Comparison of ENCODE assay signal across 20 mouse cellular contexts in genomic region chr14:60856199-60856912, GRCm38 (mm10).
DNase-seq lines count a peak whose midpoint lies in the region; ATAC-seq and TF ChIP-seq lines count a peak whose summit lies in the region.
"Had no signal": no experiment of that assay in that cellular context is flagged by ENCODE, and none has a peak within 500 bp of the region (broad histone marks: within the 10 kb centered on the region; RNA-seq: fewer than 3 reads in every experiment).

No protein-coding gene starts in this region.

- H3K9me3 ChIP-seq in heart, embryonic 16.5 days (replicated peaks; ENCODE audit: control insufficient read depth, low read length), result no peaks in the 10 kb centered on the region
- H3K9me3 ChIP-seq in lung, embryonic 14.5 days (ENCODE audit: low read depth, low read length), result no peaks in the 10 kb centered on the region
- no peaks in the 10 kb centered on the region for H3K9me3 ChIP-seq in stomach, embryonic 15.5 days
- H3K9me3 ChIP-seq: embryonic facial prominence, embryonic 13.5 days; G1E; liver, embryonic 12.5 days; midbrain, embryonic 15.5 days had no signal

- peak overlapping the region; percentile 41; the same call in 1 of the 2 replicates for H3K27ac ChIP-seq in heart, embryonic 16.5 days (ENCODE audit: low read length)
- no peak overlapping the region for H3K27ac ChIP-seq in heart, adult 2 months
- peak overlapping the region; percentile 86 for H3K27ac ChIP-seq in lung, embryonic 14.5 days (ENCODE audit: low read depth)
- H3K27ac ChIP-seq in stomach, embryonic 15.5 days, result peak overlapping the region; percentile 49
- H3K27ac ChIP-seq: gastrocnemius, adult 2 months; liver, embryonic 12.5 days; midbrain, embryonic 15.5 days had no signal

- no peak overlapping the region for H3K9ac ChIP-seq in heart, embryonic 16.5 days (ENCODE audit: low read length)
- no peak overlapping the region for H3K9ac ChIP-seq in heart, adult 2 months (ENCODE audit: low read depth, low read length)
- 0 out of 2 replicates have a peak overlapping the region, but pooled peaks have one; percentile 24 for H3K9ac ChIP-seq in lung, embryonic 14.5 days
- no peak overlapping the region for H3K9ac ChIP-seq in stomach, embryonic 15.5 days
- H3K9ac ChIP-seq: embryonic facial prominence, embryonic 13.5 days; forebrain, postnatal 0 days; liver, embryonic 12.5 days; midbrain, embryonic 15.5 days had no signal

- H3K4me2 ChIP-seq in heart, embryonic 16.5 days (ENCODE audit: low read depth, low read length), result no peak overlapping the region
- H3K4me2 ChIP-seq in lung, embryonic 14.5 days, result no peak overlapping the region
- no peak overlapping the region for H3K4me2 ChIP-seq in stomach, embryonic 15.5 days
- H3K4me2 ChIP-seq: embryonic facial prominence, embryonic 13.5 days; liver, embryonic 12.5 days; midbrain, embryonic 15.5 days had no signal

- TF ChIP-seq CTCF in heart, adult 2 months (IDR thresholded peaks at IDR 0.05), result no peak
- TF ChIP-seq CTCF in lung, embryonic 14.5 days (IDR thresholded peaks at IDR 0.05; ENCODE audit: low read depth), result no peak
- no peak for TF ChIP-seq CTCF in lung, adult 2 months (IDR thresholded peaks at IDR 0.05; ENCODE audit: insufficient read depth, low read length)

- TF ChIP-seq EP300 in heart, adult 2 months (IDR thresholded peaks at IDR 0.05; ENCODE audit: insufficient read depth, low read depth, low read length), result no peak

- ATAC-seq in heart, embryonic 16.5 days (replicated peaks; ENCODE audit: extremely low read depth, insufficient read depth, low FRiP score), result peak; percentile 39; the same call in 1 of the 2 replicates
- ATAC-seq in lung, embryonic 14.5 days (ENCODE audit: insufficient read depth), result peak; percentile 89
- peak; percentile 28; the same call in 1 of the 2 replicates for ATAC-seq in stomach, embryonic 15.5 days (ENCODE audit: insufficient read depth, low FRiP score, low read depth)
- ATAC-seq: CD4-positive, CD25-positive, alpha-beta regulatory T cell, adult 4 months; forebrain, postnatal 0 days; liver, embryonic 12.5 days; midbrain, embryonic 15.5 days had no signal

- H3K79me2 ChIP-seq in heart, adult 2 months (replicated peaks; ENCODE audit: control insufficient read depth, insufficient read depth, low read length), result no peaks in the 10 kb centered on the region

- peak; percentile 31 for DNase-seq in embryo, embryonic 10.5 days (ENCODE audit: low spot score)
- DNase-seq in embryo, embryonic 11 days, result no peak
- DNase-seq in heart, adult 2 months, result no peak
- peak; percentile 93 for DNase-seq in lung, embryonic 14.5 days
- DNase-seq in lung, adult 2 months, result no peak
- no peak for DNase-seq in gastrocnemius, postnatal 14 days
- DNase-seq: adrenal gland, postnatal 36 days; cerebellum, adult 8-10 months; forebrain, postnatal 0 days; gastrocnemius, adult 2 months; kidney, postnatal 4 days; right cerebral cortex, postnatal 4 days; thymus, adult 18-20 months had no signal

- WGBS in heart, embryonic 16.5 days, result 22% methylated on average over 7 of the region's 7 CpGs
- 45% methylated on average over 7 of the region's 7 CpGs for WGBS in heart, adult 2 months
- WGBS in lung, embryonic 14.5 days, result 11% methylated on average over 7 of the region's 7 CpGs
- WGBS in lung, adult 2 months, result 38% methylated on average over 7 of the region's 7 CpGs
- 24% methylated on average over 7 of the region's 7 CpGs for WGBS in stomach, embryonic 15.5 days

- H3K36me3 ChIP-seq in heart, embryonic 16.5 days (ENCODE audit: control insufficient read depth, insufficient read depth), result peaks cover 6% of the 10 kb centered on the region; the same call in 1 of the 2 replicates
- H3K36me3 ChIP-seq in heart, adult 2 months (ENCODE audit: control insufficient read depth, insufficient read depth, low read length), result no peaks in the 10 kb centered on the region
- H3K36me3 ChIP-seq in lung, embryonic 14.5 days (ENCODE audit: insufficient read depth), result peaks cover 5% of the 10 kb centered on the region
- H3K36me3 ChIP-seq in stomach, embryonic 15.5 days, result no peaks in the 10 kb centered on the region

- TF ChIP-seq POLR2A in heart, adult 2 months (IDR thresholded peaks at IDR 0.05; ENCODE audit: insufficient read depth, low read depth, low read length), result no peak
- TF ChIP-seq POLR2A in lung, adult 2 months (IDR thresholded peaks at IDR 0.05; ENCODE audit: borderline replicate concordance, extremely low read depth, low read depth, low read length), result no peak

- intact Hi-C loops in heart, adult 2 months (cut with DNase I), result no loop called here
- intact Hi-C loops in gastrocnemius, postnatal 14 days (cut with DNase I; ENCODE audit: low total_unique reads), result no loop called here

- H3K4me3 ChIP-seq in heart, embryonic 16.5 days (ENCODE audit: low read length), result no peak overlapping the region
- H3K4me3 ChIP-seq in heart, adult 2 months, result no peak overlapping the region
- H3K4me3 ChIP-seq in lung, embryonic 14.5 days (ENCODE audit: low read depth, low read length), result no peak overlapping the region
- no peak overlapping the region for H3K4me3 ChIP-seq in lung, adult 2 months (replicated peaks; ENCODE audit: extremely low read depth, low read depth, low read length)
- no peak overlapping the region for H3K4me3 ChIP-seq in stomach, embryonic 15.5 days (replicated peaks)
- H3K4me3 ChIP-seq: embryonic facial prominence, embryonic 13.5 days; gastrocnemius, adult 2 months; liver, embryonic 12.5 days; midbrain, embryonic 15.5 days had no signal

- peaks cover 24% of the 10 kb centered on the region for H3K4me1 ChIP-seq in heart, embryonic 16.5 days (ENCODE audit: control insufficient read depth, insufficient read depth, low read length)
- no peaks in the 10 kb centered on the region for H3K4me1 ChIP-seq in heart, adult 2 months (ENCODE audit: control insufficient read depth, insufficient read depth, low read length)
- H3K4me1 ChIP-seq in lung, embryonic 14.5 days (ENCODE audit: insufficient read depth), result peaks cover 11% of the 10 kb centered on the region; the same call in 1 of the 2 replicates
- H3K4me1 ChIP-seq in lung, adult 2 months (ENCODE audit: control insufficient read depth, insufficient read depth, low read length), result no peaks in the 10 kb centered on the region; the same call in 1 of the 2 replicates
- peaks cover 5% of the 10 kb centered on the region; the same call in 1 of the 2 replicates for H3K4me1 ChIP-seq in stomach, embryonic 15.5 days
- H3K4me1 ChIP-seq: liver, embryonic 12.5 days; midbrain, embryonic 15.5 days had no signal

- H3K27me3 ChIP-seq in heart, embryonic 16.5 days (ENCODE audit: control insufficient read depth, insufficient read depth, low read length), result no peaks in the 10 kb centered on the region
- H3K27me3 ChIP-seq in heart, adult 2 months (ENCODE audit: control insufficient read depth, insufficient read depth, low read length), result no peaks in the 10 kb centered on the region
- H3K27me3 ChIP-seq in lung, embryonic 14.5 days (ENCODE audit: insufficient read depth, low read length), result no peaks in the 10 kb centered on the region
- H3K27me3 ChIP-seq in stomach, embryonic 15.5 days (replicated peaks), result no peaks in the 10 kb centered on the region
- H3K27me3 ChIP-seq: embryonic facial prominence, embryonic 13.5 days; liver, embryonic 12.5 days; midbrain, embryonic 15.5 days had no signal

Comparison
In these comparisons a context has a peak if more than half of its experiments do, and no peak if none do; other contexts are left out.
1. DNase-seq: peak in embryo, embryonic 10.5 days (single experiment) and lung, embryonic 14.5 days (single experiment); none in embryo, embryonic 11 days (single experiment), heart, adult 2 months (0 of 2), lung, adult 2 months (single experiment) and gastrocnemius, postnatal 14 days (single experiment).
2. ATAC-seq: peak in every context shown above with its lines; median percentile 89 in lung, embryonic 14.5 days; 39 in heart, embryonic 16.5 days; 28 in stomach, embryonic 15.5 days.